Mouse (Mus musculus) frontal cortex, adult 2 months (tissue): ENCODE results near the gene Pcnx4. TPM values are rescaled to one million over a fixed set of nuclear protein-coding genes. Genes with fewer than 3 reads are reported as not detected.
"Not testable (repeated sequence)": the region's sequence is repeated elsewhere in the genome, so short reads cannot be mapped to it uniquely, and the experiment has no call there.

Experiments
- DNase-seq, 2 experiments: peaks; one replicate each; pipeline ENCODE4 v3.0.0; 2022; ENCODE audit warnings: low spot score in 1 of 2; ENCODE audit errors: extremely low spot score in 1 of 2
- polyA plus RNA-seq: library from polyadenylated mRNA; depleted of rRNA; stranded (reverse); fragments of >200 nt; gene quantifications from 2 replicates; pipeline ENCODE4 v1.2.3, GENCODE M21; 2012; rRNA removed

Pcnx4 gene
- polyA plus RNA-seq, 1 experiment = 19.6 TPM

GRCm38 (mm10) chr12:72592991-72593390, 56.8 kb downstream of the Pcnx4 start:
- no peak for DNase-seq

GRCm38 (mm10) chr12:72594001-72594400, 57.8 kb downstream of the Pcnx4 start:
- no peak for DNase-seq

GRCm38 (mm10) chr12:72598731-72599130, 62.5 kb downstream of the Pcnx4 start:
- DNase-seq = not testable (repeated sequence)

- no peak for DNase-seq
Observed at GRCm38 (mm10) chr12:72612053-72612452, 75.9 kb downstream of the Pcnx4 start.

- no peak for DNase-seq
Observed at GRCm38 (mm10) chr12:72620856-72621255, 84.7 kb downstream of the Pcnx4 start.

GRCm38 (mm10) chr12:72621441-72621840, 85.3 kb downstream of the Pcnx4 start:
- DNase-seq = no peak

GRCm38 (mm10) chr12:72622853-72623496, 86.8 kb downstream of the Pcnx4 start:
- DNase-seq = no peak

GRCm38 (mm10) chr12:72628751-72629150, 92.6 kb downstream of the Pcnx4 start:
- DNase-seq = no peak

Other genes with a start within 250 kb of the Pcnx4 start
- gene Rtn1, start 127.3 kb upstream of the Pcnx4 start, polyA plus RNA-seq = 1,143 and 1,191 TPM in 2 replicates
- gene Lrrc9, start 94.5 kb upstream of the Pcnx4 start, polyA plus RNA-seq = 2.3 TPM in 2 replicates
- not detected in 2 replicates for gene Gm4756, start 113.3 kb downstream of the Pcnx4 start, polyA plus RNA-seq
- 44.6 and 47.8 TPM in 2 replicates for gene Dhrs7, start 128.5 kb downstream of the Pcnx4 start, polyA plus RNA-seq
- gene Ppm1a, start 221.1 kb downstream of the Pcnx4 start, polyA plus RNA-seq = 182 and 198 TPM in 2 replicates